Mouse (Mus musculus): ENCODE results near the gene Sh3bgr.
A peak's percentile ranks its signal among the peaks of the same experiment; 100 is the strongest.

The Sh3bgr gene

DNA sequence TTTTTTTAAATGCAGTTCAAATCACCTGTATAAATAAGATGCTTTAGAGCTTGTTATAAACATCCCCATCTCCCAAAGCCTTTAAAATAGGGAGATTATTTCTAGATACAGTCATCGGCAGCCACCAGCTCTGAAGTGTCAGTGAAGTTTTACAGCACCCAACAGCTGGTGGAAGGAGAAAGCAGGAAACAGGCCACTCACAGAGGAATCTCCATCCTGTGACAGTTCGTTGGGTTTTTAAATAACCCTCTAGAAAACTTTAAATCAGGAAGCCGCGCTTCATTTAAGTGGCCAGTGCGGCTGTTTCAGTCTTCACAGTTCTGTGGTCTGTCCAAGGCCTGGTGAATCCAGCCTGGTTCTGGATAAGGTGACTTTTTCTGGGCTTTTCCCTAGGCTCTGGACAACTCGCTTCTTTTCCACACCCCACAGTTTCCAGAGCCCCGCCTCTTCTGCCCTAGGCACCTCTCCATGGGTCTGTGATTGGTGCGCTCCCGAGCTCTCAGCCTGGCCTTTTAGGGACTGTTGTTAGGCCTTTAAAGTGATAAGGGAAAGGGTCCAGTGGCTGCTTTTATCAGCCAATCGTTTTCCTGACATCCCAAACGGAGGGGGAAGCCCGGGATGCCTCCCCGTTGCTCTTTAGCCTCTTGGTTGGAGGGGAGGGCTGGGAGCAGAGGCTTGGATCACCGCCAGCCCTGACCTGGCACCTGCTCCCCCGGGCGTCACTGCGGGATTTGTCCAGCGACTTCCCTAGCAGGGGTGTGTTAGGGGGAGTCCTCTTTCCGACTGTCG, at the start of gene Sh3bgr:
Gene Sh3bgr, plus strand, starts transcription at position 538 of the 789 bp plus-strand sequence.
- DNase-seq, result no peak

DNA sequence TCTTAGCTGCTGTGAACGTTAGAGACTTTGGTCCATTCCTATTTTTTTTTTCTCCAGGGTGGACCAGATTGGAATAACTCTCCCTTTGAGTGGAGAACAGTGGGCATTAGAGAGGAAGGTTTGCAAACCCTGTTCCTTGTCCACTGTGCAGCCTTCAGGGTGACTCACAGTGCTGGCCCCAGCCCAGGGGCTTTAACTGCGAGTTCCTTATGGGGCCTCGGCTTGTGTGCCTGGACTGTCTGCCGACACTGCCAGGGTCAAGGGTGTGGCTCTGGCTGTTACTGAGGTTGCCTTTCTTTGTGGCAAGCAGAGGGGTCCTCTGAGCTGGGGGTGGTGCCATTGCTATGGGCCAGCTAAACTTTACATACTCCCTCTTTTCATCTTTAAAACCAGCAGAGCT, 49.3 kb upstream of the Sh3bgr start:
- DNase-seq, result no peak

DNA sequence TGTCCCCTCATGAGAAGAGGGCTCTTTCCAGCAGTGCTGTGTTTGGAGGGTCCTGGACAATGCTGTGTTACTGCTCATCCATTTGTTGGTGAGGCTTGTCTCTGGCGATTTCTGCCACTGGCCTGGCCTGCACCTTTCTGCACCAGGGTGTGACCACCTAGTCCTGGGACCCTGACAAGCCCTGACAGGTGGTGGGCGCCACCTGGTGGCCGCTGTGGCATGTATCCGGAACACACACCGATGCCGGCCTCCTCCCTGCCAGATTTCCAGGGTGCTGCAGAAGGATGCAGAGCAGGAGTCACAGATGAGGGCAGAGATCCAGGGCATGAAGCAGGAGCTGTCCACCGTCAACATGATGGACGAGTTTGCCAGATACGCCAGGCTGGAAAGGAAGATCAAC, 48.7 kb upstream of the Sh3bgr start:
- peak; percentile 47 for DNase-seq

DNA sequence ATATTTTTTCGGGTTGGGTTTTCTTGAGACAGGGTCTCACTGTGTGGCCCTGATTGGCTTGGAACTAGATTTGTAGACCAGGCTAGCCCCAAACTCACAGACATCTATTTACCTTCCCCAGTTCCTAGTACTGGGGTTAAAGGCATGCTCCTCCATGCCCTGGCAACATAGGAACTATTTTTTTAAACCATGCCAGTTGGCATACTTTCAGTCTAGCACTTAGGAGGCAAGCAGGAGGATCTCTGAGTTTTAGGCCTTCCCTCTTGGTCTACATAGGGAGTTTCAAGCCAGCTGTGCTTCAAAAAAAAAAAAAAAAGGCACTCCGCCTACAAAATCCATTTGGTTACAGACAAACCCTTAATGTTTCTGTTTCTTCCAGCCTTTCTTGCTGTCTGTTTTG, 45.8 kb upstream of the Sh3bgr start:
- no peak for DNase-seq

DNA sequence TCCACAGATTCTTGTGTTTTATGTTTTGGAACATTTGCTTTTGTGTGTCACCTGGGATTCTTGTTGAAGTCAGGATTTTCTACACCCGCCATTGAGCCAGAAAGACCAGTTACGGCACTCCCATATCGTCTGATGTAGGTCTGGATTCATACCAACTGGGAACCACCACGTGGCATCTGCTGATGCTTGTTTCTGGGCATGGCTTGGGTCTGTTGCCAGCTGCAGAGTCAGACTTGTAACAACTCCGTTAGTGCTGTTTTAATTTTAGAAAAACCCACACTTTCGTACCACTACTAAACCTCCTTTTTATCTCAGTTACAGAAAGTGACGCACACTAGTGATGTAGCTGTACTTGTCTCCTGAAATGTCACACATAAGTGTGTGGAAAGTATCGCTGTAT, 44.2 kb upstream of the Sh3bgr start:
- peak; percentile 87 for DNase-seq

DNA sequence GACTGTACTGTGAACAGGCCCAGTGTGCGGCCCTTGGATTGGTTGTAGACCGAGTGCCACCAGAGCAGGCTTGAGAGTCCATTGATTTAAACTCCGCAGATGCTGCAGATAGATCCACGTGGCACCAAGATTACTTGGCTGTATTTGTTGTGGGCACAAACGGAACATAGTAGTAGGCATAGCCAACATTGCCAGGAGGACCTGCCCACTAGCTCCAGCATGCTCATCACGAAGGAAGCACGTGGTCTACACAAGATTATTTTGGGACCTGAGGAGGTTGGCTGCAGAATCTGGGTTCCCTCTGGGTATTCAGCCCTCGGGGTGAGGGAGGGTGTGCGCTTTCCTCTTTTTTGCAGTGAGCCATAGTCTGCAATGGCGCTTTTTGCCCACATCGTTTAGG, 43.1 kb upstream of the Sh3bgr start:
- DNase-seq, result peak; percentile 89

DNA sequence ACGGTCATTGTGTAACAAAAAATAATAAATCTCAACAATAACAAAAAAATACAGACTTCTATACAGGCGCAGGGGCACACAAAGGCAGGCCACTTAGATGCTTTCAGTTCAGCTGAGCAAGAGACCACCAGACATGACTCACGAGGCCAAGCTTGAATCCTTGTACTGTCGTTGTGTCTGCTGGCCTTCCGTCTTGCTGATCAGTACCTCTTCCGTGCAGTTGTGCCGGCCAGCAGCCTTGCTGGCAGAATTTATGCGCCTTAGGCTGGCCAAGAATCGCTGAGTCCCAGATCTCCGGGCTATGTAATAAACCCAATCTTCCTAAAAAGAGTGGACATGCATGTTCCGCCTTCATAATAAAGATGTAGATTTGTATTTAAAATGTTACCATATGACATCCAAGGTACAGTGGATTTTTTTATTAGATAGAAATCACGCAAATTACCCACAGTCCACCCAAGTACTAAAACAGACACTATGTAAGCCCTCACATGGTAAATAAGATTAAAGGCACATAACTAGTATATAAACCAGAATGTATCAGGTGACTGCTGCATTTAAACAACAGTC, 41.7 kb upstream of the Sh3bgr start:
- DNase-seq, result no peak

DNA sequence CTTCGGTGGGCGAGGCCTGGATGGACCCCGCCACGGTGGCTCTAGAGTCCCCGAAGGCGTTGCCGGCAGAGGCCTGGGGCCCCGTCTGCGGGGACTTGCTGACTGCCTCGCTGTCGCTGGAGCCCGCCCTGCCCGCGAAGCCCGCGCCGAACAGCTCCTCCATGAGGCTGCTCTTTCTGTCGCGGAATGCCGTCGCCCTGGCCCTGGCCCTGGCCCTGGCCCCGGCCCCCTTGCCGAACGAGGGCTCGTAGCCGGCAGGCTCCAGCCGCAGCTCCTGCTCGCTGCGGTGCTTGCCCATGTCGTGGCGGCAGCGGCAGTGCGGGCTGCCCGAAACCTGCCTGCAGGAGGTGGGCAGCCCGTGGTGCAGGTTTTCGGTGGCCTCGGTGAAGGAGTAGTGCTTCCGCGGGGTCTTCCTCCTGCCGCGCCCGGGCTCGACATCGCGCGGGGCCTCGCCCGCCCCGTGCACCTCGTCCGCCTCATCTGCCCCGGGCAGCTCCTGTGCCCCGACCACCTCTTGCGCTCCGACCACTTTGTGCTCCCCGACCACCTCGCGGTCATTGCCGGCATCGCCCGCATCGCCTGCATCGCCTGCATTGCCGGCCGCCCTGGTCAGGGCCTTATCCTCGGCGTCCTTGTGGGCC, 41.0 kb upstream of the Sh3bgr start:
- DNase-seq, result no peak

DNA sequence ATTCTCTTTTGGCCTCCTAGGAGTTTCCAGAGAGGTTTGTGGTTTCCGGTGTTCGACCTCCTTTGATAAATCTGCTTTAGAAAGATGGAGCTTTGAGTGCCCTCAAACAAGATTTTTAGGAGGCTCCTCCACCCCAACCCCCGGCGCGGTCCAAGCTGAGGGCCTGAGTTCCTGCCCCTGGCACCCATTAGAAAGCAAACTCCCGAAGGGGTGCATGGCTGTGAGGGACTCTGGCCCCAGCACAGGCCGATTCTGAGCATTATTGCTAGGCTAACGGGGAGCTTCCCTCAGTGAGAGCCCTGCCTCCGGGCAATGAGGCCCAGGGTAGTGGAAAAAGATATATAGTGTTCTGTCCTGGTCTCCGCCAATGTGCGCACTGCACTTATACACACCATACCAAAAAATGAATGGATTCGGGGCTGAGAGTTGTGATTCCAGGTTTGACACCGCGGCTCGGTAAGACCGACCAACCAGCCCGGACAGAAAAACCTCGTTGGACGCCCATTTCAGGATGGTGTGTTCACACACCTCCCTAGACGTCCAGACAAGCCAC, 40.4 kb upstream of the Sh3bgr start:
- DNase-seq, result no peak

DNA sequence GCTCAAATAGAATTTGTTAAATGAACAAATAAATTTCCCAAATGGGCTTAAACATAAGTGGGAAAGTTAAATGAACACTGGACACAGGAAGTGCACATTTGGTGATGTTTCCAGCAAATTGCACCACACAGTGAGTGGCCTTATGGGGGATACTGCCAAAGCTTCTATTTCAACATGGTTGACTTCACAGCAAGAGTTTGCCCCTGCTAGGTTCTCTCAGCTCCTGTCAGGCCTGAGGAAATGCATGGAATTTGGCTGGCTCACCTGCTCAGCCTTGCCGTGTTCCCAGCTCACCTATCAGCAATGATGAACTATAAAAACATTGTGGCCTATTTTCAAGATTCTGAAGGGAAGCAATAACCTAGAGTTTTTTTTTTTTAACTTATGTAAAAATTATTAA, 39.3 kb upstream of the Sh3bgr start:
- DNase-seq, result no peak

DNA sequence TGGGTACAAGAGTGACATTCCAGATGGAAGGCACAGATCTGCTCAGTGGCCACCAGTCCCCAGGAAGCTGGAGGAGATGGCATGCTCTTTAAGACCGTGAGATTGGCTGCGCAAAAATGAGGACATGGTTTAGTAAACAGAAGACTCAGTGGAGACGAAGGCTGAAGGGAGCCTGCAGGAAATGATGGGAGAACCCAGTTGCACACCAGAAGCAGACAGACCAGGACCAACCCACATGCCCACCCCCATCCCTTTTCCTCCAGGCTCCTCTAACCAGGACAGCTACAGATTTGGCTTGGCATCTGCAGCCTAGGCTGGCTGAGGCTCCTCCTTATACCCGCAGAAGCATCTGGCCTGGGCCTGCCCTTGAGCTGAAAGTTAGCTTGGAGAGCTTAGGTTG, 38.9 kb upstream of the Sh3bgr start:
- DNase-seq, result no peak

DNA sequence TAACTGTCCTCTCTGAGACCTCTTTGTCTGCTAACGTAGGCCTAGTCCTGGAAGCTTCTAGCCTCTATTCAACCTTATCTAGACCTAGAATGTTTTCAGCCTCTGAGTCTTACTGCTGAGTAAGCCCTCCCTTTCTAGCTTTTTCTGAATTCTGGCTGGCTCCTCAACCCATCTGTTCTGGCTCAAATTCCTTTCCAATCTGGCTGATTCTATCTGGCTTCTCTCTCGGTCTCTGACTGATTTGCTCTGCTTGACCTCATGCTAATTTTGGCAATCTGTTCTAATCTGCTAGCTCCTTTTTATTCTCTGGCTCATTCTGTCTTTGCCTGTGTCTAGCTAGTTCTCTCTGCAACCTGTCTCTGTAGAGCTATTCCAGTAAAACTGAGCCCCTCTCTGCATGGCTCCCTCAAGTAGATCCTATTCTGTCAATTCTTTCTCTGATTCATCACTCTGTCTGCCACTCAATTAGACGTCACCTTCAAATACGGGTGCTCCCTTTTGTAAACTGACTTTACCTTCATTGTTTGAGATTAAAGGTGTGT, 34.5 kb upstream of the Sh3bgr start:
- DNase-seq, result no peak

DNA sequence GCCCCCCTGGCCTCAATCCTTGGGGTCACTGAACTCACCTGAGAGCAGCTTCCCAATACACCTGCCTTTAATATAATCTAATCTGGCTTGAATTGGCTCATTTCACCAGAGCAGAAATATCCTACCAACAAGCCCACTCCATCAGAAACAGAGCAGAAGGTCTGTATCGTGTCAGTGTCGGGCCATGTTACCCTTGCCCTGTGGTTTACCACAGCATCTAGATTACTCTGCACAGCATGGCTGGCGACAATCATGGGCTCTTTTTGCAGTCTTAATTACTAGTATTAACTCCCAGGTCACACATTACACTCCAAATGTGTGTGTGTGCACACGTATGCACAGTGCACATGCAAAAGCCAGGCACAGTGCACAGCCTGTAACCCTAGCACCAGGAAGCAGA, 31.4 kb upstream of the Sh3bgr start:
- DNase-seq, result no peak

DNA sequence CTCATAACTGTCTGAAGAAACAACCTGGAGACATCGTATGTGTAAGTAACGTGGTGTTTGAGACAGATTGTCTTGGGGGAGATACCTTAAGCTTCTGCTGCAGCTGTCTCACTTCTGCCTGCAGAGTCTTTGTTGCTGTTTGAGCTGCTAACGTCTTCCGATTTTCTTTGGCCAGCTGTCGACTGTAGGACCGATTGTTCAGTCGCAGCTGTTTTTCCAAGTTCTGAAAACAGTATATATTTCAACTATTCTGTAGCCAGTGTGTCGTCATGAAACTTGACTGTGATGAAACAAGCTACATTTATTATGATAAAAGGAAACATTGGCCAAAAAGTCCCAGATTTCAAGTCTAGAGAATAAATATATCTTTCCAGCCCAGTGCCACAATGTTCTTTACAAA, 26.6 kb upstream of the Sh3bgr start:
- DNase-seq, result no peak

DNA sequence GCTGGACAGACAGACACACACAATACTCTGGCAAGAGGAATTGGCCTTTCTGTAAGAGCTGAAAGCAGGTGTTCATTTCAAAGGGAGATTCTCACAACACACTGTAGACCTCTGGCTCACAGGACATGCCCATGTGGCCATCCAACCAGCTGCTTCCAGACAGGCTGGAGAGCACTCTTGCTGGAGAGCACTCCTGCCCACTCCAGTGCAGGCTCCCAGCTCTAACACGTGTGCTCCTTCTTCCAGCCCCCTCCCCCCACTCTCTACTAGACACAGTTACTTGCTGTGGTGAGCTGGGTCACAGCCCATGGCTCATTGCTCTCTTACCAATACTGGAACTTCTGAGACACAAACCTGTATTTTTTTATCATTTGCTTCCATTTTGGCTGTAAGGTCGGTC, 24.9 kb upstream of the Sh3bgr start:
- DNase-seq, result no peak

DNA sequence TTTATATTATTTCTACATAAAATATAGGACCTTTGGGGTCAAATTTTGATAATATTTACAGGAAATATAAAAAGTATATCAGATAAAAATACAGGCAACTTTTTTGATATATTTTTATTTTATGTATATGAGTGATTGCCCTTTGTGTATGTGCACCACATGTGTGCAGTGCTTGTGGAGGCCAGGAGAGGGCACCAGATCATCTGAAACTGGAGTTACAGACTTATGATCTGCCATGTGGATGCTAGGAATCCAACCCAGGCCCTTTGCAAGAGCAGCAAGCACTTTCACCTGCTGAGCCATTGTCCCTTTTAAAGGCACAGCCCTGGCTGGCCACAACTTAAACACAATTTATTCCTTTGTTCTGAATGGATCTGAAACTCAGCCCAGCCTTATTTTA, 21.1 kb upstream of the Sh3bgr start:
- DNase-seq, result no peak

DNA sequence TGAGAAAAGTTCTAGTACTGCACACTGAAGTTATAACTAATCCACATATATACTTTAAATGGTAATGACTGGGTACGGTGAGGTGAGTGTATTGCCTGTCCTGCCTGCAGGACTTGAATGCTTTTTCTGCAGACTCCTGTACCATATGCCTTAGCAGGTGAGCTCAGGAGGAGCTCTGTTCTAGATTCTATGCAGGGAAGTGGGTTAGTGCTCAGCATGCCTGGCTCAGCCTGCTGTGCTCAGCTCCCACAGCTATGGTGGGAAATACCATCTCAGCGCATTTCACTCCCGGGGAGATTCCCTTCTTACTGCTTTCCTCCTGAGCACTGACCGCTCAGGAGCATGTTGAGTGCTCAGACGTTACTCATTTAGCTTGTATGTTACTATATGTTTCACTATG, 12.6 kb upstream of the Sh3bgr start:
- no peak for DNase-seq

DNA sequence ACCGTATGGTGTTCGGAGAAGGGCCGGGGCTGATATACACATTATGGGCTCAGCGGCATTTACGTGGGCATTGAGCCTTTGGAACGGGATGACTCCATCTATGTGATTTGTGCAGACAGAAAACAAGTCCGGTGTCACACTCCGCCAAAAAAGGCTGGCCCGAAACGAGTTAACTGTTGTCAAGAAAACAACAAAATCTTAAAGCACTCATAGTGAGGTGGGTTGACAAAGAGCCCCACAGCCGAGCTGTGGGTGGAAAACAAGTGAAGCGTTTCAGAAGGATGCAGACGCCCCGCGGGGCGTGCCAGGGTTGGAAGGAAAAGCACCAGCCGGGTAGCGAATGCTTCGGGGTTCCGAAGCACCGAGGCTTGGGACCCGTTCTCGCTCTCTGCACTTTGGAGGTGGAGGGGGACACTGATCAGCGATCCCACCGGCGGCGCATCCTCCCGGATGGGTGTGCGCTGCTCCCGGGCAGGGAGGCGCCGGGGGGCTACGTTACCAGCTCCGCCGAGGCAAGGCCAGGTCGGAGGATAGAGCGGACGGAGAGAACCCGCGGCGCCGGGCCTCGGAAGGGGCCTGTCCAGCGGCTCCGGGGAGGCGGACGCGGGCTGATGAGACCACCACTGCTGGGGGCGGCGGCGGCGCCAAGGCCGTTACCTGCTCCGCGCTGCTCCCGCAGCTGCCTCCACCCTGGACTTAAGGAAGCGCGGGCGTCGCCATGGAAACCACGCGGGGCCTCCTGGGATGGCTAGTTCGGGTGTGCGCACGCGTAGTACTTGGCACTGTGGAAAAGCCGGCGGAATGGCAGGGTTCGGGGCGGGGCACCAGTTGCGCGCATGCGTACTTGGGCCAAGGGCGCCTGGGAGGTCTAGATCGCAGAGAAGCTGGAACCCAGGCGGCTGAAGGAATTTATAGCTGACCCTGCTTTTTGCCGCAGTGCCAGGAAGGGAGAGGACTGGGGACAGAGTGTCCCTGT, 8.4 kb upstream of the Sh3bgr start, which contains the start of gene Lca5l:
Gene Lca5l, minus strand, starts transcription at position 741 of the 976 bp plus-strand sequence.
- DNase-seq, result peak; percentile 99

DNA sequence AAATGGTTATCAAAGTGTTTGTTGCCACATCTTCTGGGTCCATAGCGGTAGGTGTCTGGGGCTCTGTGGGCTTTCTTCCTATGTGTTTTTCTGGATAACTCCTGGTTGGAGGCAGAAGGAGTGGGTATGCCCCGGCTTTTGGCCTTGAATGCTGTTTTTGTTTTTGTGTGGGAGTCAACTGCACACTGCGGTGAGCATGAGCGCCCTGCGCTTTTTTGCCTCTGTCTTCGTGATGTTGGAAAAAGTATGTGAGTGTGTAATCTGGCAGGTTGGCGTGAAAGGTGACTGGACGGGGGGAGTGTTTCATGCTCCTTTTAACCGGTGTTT, 415 bp downstream of the Sh3bgr start:
- DNase-seq, result no peak

DNA sequence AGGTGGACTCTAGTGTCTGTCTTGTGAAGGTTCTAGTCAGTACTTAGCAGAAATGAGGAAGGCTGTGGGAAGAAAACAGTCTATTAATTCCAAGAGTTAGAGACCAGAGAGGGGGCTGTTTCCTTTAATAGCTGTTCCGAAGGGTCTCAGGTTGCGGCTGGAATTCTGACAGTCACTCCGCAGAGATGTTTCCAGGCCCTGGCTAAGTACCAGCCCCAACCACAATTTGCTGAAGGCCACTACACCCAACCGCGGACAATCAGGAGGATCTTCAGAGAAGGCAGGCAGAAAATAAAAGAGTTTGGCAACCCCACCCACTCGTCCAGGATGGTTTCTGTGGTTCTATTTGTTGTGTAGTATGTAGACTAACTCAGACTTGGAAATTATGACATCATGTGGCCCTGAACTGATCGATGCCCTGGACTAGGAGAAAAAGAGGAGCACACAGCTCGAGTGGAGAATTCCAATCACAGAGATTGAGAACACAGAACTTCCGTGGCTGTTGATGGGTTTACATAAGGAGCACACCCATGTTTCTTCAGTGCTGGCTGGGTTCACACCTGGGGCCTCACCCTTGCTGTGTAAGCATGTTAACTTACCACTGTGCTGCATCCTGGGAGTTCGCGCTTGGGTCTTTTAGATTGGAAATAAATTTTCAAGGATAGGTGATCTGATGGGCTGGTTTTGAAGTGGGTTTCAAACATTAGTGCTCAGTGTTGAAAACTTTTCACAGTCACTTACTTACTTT, 1.4 kb downstream of the Sh3bgr start:
- no peak for DNase-seq

DNA sequence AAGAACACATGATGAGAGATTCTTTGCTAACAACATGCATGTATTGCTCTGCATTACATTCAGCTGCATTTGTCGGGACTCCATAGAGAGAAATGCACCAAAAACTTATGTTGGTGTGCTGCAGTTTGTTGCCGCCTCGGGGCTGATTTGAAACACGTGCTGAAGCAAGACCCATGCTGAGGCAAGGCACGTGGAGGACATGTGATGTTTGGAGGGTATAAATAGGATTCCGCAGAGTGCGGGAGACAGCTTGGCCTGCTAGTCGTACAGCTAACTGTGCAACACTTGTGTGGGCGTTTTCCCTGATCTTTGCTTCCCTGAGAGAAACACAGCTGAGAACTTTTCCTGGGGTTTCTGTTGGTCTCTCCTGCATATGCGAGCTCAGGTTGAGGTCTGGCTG, 9.5 kb downstream of the Sh3bgr start:
- DNase-seq, result peak; percentile 50

DNA sequence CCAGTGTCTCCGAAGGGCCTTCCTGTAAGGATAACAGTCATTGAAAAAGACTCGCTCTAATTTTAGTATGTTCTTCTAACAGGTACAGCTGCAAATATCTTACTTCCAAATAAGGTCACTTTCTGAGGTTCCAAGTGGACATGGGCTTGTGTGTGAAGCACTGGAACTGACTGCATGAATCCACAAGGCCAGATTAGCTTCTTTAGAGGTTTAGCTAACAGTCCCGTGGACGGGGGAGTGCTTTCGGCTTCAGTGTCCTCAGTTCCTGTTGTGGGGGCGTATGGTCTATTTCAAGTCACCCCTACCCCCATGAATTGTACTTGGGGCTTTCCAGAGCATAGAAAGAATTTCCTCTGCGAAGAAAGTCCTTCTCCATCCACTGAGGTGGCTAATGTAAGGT, 10.6 kb downstream of the Sh3bgr start:
- DNase-seq, result no peak
